ENCODE assay signal across 9 mouse cellular contexts in genomic region chr11:103262412-103263267, GRCm38 (mm10). TPM values are rescaled to one million over a fixed set of nuclear protein-coding genes. Genes with fewer than 3 reads are reported as not detected.
A peak's percentile ranks its signal among the peaks of the same experiment; 100 is the strongest.
DNase-seq lines count a peak whose midpoint lies in the region; ATAC-seq lines count a peak whose summit lies in the region.
"Had no signal": no experiment of that assay in that cellular context is flagged by ENCODE, and none has a peak within 500 bp of the region (broad histone marks: within the 10 kb centered on the region; RNA-seq: fewer than 3 reads in every experiment).

No protein-coding gene starts in this region.

- H3K27ac ChIP-seq in heart, embryonic 15.5 days, result peak overlapping the region; percentile 60

- peaks cover 33% of the 10 kb centered on the region for H3K4me1 ChIP-seq in heart, embryonic 15.5 days (replicated peaks)

- no peaks in the 10 kb centered on the region for H3K36me3 ChIP-seq in heart, embryonic 15.5 days

- no peaks in the 10 kb centered on the region for H3K9me3 ChIP-seq in heart, embryonic 15.5 days (replicated peaks)

- no peaks in the 10 kb centered on the region for H3K27me3 ChIP-seq in heart, embryonic 15.5 days

- H3K4me3 ChIP-seq in heart, embryonic 15.5 days, result no peak overlapping the region; the same call in 1 of the 2 replicates

- WGBS in heart, embryonic 15.5 days, result 50% methylated on average over 20 of the region's 20 CpGs

- peak; percentile 45 for DNase-seq in ovary, postnatal 36 days (ENCODE audit: low spot score)
- no peak for DNase-seq in ovary, postnatal 10 days (ENCODE audit: low spot score)
- DNase-seq in kidney, postnatal 36 days, result peak; percentile 47 to 61
- DNase-seq in natural killer cell, adult 2 months (ENCODE audit: low spot score in 2 of 2), result peak; percentile 84 to 87
- no peak for DNase-seq in embryo, embryonic 10 days (ENCODE audit: low spot score)
- no peak for DNase-seq in frontal cortex, postnatal 10 days (ENCODE audit: low spot score in 2 of 2)
- DNase-seq in cerebellum, postnatal 4 days (ENCODE audit: low spot score in 2 of 2), result no peak

- peak overlapping the region; percentile 11; the same call in 1 of the 2 replicates for H3K9ac ChIP-seq in heart, embryonic 15.5 days

- ATAC-seq in heart, embryonic 15.5 days (replicated peaks; ENCODE audit: insufficient number of reproducible peaks, insufficient read depth, low FRiP score, low read depth), result no peak

- H3K4me2 ChIP-seq in heart, embryonic 15.5 days, result peak overlapping the region; percentile 41

RNA-seq across cellular contexts. Expression of gene Map3k14, which starts 4.6 kb away (rescaled TPM):
- polyA plus RNA-seq in heart, embryonic 15.5 days (2015; fragmentation: Nextera tagmentation; extraction: Ambion mirVana), result 1.8 and 4.3 TPM in 2 replicates

RNA-seq across cellular contexts. Expression of gene Spata32, which starts 44.4 kb away (rescaled TPM):
- polyA plus RNA-seq in heart, embryonic 15.5 days (2015; fragmentation: Nextera tagmentation; extraction: Ambion mirVana), result not detected in 2 replicates
- polyA plus RNA-seq: limb, embryonic 14.5 days had no signal

RNA-seq across cellular contexts. Expression of gene 1700023F06Rik, which starts 54.3 kb away (rescaled TPM):
- polyA plus RNA-seq in heart, embryonic 15.5 days (2015; fragmentation: Nextera tagmentation; extraction: Ambion mirVana), result 0.18 and 0.37 TPM in 2 replicates

Comparison
In these comparisons a context has a peak if more than half of its experiments do, and no peak if none do; other contexts are left out.
1. DNase-seq: peak in ovary, postnatal 36 days (single experiment), kidney, postnatal 36 days (2 of 2) and natural killer cell, adult 2 months (2 of 2); none in ovary, postnatal 10 days (single experiment), embryo, embryonic 10 days (single experiment), frontal cortex, postnatal 10 days (0 of 2) and cerebellum, postnatal 4 days (0 of 2).